Mouse (Mus musculus) G1E-ER4 (cell line): ENCODE measurements around the gene E2f4. TPM values are rescaled to one million over a fixed set of nuclear protein-coding genes. Genes with fewer than 3 reads are reported as not detected.

Experiments used
- GATA1 ChIP-seq: IDR thresholded peaks from one replicate; pipeline ENCODE4 v1.8.0; 2012; ENCODE audit warnings: low read length, inconsistent platforms
- polyA plus RNA-seq: library from polyadenylated mRNA; stranded (reverse); fragments of >175 nt; gene quantifications from 2 replicates; pipeline ENCODE4 v1.2.3, GENCODE M21; 2012

The E2f4 gene
- 47.6 and 62.4 TPM in 2 replicates for polyA plus RNA-seq

- no peak for TF ChIP-seq GATA1
These were observed at the start of gene E2f4 for GRCm38 (mm10) chr8:105297511-105298192. E2f4 (plus strand) TSS chr8:105297663.

DNA sequence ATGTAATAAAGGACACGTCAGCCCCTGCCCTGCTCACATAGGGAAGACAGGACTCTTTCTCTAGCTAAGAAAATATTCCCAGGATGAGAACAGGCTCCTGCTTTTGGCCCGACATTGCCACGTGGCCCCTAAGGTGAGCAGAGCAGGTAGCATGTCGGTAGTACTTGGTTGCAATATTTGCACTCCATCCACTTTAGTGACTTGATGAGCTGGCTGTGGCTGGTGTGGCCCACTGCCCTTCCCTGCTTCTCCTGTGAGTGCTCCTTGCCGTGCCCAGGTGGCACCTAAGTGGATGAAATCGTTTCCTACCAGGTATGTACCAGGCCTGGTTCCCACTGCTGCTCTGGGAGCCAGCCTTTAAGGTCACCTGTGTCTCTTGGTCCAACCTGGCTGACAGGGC is 45.5 kb upstream of the E2f4 start:
- TF ChIP-seq GATA1, result no peak

DNA sequence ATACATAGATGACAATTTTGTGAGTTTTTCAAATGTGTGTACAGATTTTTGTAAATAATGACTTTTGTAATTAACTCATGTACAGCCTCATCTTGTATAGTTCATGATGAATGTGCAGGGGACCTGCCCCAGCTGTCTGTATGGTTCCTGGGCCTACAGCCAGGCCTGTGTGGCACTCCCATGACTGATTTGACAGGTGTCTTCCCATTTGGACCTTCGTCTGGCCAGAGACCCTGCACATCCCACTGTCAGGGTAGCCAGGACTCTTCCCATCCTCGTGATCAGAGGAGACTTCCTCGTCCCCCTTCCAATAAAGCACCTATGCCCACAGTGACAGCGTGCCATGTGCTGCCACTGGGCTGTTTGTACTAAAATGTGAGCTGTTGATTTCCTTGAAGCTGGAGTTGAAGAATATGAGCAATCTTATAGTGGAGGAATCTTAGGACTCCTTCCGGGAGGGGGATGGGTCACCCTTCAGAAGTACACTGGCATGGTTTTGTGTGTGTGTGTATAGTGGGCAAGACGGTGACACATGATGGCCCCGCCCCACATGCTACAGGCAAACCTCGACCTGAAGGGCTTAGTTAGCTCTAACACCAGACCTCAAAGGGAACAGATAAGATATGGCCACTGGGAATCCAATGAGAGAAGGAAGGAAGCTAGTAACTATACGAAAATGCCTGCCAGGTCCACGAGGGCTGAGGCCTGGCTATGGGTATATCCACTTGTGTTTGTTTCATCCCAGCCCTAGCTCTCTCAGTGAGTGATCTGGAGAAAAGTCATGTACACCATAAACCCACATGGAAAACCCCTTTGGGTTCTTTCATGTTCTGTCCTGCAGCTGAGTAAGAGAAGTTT is 44.6 kb upstream of the E2f4 start:
- no peak for TF ChIP-seq GATA1

- TF ChIP-seq GATA1, result no peak
These were observed 43.7 kb upstream of the E2f4 start for GRCm38 (mm10) chr8:105253766-105254151.

GRCm38 (mm10) chr8:105254152-105254965 is 43.1 kb upstream of the E2f4 start:
- TF ChIP-seq GATA1, result no peak

GRCm38 (mm10) chr8:105254966-105255350 is 42.5 kb upstream of the E2f4 start, which contains the start of gene B3gnt9:
B3gnt9 (minus strand) TSS chr8:105255153.
- TF ChIP-seq GATA1, result no peak

- TF ChIP-seq GATA1, result no peak
These were observed 39.9 kb upstream of the E2f4 start for GRCm38 (mm10) chr8:105257318-105258114.

- TF ChIP-seq GATA1, result no peak
These were observed 38.3 kb upstream of the E2f4 start for GRCm38 (mm10) chr8:105258911-105259720.

GRCm38 (mm10) chr8:105259721-105260320 is 37.6 kb upstream of the E2f4 start:
- TF ChIP-seq GATA1, result no peak

- no peak for TF ChIP-seq GATA1
These were observed 36.9 kb upstream of the E2f4 start for GRCm38 (mm10) chr8:105260371-105261099.

- TF ChIP-seq GATA1, result no peak
These were observed 36.0 kb upstream of the E2f4 start for GRCm38 (mm10) chr8:105261326-105261980.

DNA sequence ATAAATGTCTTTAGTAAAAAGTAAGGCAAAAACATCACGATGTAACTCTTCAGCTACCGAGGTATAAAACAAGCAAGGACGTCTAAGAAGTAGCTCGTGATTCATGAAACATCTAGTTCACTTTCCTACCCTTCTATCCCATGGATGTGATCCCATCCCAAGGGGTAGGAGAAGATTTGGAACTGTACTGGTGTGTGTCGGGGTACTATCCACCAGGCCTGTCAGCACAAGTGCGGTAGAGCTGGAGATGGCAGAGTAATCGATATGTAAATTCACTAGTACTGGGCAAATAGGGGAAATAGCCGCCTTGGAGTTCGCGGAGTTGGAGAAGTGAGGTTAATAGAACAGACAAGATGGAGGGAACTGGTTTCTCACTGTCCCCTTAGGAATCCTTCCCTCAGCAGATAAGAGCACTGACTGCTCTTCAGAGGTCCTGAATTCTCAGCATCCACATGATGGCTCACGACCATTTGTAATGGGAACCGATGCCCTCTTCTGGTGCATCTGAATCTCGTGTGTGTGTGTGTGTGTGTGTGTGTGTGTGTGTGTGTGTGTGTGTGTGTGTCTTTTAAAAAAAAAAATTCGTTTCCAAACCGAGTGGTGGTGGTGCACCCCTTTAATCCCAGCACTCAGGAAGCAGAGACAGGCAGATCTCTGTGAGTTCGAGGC is 34.1 kb upstream of the E2f4 start:
- TF ChIP-seq GATA1, result no peak
